Mouse (Mus musculus) kidney, adult 8-10 months (tissue): ENCODE measurements around the gene Pdlim3.

Experiments
- DNase-seq, 2 experiments: peaks; one replicate each; pipeline ENCODE4 v3.0.0; 2022

Gene Pdlim3

DNA sequence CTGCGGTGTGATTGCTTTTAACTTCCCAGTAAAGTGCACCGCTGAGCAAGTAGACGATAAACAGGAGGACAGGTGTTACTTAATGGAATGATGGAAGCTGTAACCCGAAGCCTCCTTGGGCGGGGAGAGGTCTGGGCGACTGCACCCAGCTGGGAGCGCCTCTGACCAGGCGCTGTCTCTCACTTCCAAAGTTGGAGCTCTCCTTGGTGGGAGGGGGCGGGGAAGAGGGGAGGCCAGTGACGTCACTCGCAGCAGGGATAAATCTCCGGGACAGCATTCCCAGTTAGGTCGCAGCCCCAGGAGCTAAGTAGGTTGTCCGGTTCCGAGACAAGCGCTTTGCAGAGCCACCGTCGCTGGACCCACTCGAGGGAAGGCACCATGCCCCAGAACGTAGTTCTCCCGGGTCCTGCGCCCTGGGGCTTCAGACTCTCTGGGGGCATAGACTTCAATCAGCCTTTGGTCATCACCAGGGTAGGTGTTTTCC is at the start of gene Pdlim3:
Gene Pdlim3 (plus strand): TSS at position 260 of the 484 bp plus-strand sequence.
- DNase-seq: peak in 1 of 2 experiments; percentile 11

DNA sequence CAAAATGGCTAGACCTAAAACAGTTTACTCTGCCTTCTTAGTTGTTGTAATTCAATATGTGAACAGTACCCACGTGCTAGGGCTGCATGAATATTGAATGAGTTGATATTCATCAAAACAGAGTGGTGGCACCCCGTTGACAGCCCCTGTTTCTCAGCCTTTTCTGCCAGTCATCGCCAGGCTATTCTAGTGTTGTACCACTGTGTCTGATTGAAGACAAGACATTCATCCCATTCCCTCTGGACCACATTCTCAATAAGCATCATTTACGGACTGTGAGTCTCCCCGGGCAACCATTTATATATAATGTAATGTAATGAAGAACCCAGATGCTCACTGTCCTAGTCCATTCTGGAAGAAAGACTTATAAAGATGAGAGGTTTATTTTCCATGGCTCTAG is 42.0 kb upstream of the Pdlim3 start:
- DNase-seq: no peak

DNA sequence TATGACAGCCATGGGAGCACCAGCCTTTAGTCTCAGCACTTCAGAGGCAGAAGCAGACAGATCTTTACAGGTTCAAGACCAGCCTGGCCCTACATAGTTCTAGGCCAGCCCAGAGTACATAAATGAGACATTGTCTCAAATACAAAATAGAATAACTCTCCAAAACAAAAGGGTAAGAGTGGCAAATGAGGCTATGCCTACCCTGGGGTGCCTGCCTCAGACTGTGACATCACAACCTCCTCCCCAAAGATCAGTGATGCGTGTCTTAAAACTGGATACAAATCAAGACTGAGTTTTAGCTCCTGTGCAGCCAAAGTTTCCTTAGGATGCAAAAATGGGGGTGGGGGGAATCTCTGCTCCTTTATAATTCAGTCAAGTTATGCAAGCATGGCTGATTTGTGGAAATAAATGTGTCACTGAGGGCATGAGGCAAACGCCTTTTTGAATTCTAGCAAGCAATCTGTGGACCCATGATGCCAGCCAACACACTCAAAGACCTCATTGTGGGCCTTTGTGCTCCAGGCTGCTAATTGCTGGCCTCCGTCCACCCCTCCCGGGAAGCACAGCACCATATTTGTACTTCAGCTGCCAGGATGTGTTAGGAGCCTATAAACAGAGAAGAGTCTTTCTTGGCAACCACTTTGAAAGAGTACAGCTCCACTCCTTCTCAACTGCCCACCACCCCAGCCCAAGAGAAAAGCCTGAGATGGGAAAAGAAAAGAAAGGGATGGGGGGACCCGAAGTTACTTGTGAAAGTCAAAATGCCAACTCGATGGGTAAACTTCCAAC is 41.0 kb upstream of the Pdlim3 start:
- DNase-seq: no peak

DNA sequence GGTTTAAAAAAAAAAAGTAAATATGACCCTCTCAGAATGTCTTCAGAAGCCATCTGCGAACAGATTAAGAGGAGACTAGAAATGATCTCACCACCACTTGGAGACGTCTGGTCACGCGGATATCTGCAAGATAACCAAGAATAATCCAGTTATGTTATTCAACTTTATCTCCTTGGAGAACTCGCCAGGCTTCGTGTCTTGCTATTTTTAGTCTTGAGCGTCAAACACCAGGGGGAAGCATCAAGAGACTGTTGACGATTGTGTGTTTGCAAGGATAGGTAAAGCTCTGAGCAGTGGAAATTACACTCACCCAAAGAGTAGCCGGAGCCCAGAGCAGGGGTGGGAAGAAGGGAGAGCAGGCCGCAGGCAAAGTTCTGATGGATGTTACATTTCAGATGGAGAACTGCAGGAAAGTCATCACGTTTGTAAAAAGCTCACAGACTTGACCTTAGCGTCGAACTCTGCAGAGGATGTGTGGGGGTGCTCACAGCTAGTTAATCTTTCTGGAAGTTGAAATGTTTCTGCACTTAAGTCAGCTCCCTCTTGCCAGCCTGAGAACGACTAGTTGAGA is 40.3 kb upstream of the Pdlim3 start:
- peak in 1 of 2 experiments; percentile 1 for DNase-seq

DNA sequence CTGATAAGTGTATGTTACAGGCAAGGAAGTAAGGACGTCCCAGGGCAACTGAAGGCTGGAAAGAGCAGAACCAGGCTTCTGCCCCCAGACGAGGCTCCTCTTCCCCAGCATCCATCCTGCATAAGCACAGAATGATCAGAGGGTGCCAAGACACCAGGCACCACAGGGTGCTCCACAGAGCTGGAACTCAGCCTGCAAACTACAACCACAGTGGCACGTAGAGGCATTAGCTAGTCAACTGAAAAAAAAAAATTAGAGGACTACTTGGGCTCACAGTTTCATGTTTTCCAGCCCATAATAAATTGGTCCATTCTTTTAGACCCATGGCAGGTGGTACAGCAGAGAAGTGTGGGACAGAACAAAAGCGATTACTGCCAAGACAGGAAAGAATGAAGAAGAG is 39.4 kb upstream of the Pdlim3 start:
- DNase-seq: no peak

DNA sequence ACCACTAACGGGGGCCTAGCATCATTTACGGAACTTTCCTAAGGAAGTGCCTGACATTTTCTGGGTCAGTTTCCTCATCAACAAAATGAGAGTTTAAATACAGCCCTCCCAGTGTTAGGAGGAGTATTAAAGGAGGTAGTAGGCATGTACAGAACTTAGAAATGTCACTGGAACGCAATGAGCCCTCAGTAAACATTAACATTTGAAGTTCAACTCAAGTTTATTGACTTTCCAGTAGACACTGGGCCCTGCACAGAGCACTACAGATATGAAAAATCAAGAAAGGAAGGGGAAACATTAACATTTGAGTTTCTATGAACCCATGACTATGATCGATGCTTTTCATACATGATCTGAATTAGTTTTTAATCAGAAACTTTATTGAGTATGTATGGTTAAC is 30.1 kb upstream of the Pdlim3 start:
- no peak for DNase-seq

DNA sequence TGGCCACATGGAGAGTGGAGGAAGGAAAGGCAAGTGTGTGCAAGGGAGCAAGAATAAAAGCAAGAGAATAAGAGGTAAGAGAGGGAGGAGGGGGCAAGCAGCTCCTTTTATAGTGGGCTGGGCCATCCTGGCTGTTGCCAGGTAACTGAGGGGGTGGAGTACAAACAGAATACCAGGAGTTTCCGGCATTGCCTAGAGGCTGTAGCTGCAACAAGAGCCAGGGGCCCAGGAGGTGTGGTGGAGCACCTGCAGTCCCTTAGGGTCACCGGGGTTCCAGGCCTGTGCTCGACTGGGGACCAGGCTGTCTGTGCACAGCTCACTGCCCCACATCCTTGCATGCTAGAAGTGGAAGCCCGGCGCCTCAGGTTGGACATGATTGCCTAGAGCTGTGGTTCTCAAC is 27.5 kb upstream of the Pdlim3 start:
- DNase-seq: no peak

DNA sequence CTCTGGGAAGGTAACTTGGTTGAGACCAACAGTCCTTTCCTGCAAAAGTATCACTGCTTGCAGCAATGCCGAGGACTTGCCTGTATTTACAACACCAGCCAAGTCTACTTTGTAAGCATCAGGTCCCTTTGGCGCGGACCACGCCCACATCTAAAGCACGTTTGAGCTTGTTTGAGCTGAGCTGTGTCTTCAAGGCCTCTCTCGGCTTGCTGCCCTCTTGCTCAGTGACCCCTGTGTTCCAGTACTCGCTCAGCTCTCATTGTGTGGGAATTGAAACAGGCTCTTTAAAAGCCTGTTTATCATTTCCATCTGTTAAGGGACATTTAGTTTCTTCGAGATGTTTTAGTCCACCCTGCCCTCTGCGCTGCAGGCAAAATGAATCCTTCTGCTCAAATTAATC is 26.9 kb upstream of the Pdlim3 start:
- DNase-seq: peak; percentile 6 to 15

DNA sequence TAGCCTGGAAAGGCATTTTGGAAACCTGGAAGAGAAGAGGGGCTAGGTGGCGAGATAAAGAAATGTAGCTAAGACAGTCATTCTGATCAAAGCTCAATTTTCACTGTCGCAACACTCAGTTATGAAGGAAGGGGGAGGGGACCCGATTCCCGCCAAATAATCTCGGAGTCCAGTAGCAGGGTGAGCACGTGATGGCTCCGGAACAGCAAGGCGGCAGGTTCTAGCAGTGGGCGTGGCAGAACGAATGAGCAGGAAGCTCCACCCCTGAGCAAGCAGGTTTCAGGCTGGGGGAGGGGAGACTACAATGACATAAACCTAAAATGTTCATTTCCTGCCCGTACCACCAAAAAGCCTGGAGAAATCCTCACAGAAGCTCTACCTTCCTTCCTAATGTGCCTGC is 13.7 kb upstream of the Pdlim3 start:
- DNase-seq: peak in 1 of 2 experiments; percentile 4

DNA sequence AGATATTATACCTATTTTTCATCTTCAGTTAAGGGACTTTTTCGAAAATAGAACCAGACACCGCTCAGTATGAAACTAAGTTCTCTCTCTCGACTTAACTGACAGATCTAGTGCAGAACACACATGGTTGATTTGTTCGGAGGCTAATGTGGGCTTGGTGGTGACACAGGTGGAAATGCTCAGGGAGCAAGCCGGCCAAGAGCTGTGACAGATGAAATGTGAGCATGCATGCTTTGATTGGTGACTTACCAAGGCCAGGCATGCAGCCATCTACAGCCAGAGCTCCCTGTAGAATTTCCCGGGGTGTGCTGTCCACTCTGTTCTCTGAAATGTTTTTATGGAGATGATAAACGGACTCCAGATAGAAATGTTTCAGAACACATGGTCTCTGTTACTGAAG is 13.2 kb upstream of the Pdlim3 start:
- DNase-seq: no peak

DNA sequence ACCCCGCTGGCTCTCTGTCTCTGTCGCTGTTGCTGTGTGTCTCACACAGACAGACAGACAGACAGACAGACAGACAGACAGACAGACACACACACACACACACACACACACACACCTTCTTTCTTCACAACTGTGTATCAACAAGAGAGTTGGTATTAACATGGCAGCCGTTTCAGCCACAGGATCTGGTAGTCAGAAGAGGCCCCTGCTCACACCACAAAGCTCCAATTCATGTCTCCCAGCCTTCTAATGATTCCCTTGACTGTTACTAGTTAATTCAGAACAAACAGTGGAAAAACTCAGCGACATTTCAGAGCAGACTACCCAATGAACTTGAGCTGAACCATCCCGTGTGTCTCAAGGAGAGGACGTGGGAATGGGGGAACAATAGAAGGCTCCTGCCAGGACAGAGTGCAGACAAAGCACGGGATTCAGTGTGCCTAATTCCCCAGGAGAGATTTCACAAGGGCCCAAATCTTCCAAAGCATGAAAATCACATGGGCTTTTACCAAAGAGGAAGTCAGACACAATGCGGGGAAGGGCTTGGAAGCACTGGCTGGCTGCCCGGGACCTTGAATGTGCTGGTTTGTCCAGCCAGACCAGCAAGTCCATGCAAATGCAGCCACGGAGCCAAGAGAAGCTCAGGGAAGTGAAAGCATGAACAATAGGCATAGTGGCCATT is 10.2 kb upstream of the Pdlim3 start:
- DNase-seq: peak; percentile 82

DNA sequence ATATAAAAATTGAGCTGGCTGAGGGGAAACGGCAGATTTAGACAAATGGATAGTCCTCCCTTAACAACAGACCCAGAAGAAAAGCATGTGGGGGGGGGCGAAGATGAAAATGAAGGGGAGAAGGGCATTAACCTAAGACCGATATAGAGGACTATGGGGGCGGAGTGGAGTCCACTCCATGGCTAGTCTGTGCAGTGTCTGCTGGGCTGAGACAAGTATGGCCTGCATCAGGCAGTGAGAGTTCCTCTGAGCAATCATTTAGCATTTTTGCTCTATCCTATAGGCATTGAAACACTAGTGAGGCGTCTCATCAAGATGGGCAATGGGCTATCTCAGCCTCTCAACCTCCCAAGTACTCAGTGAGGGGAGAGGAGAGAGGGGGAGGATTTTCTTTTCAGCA is 8.9 kb upstream of the Pdlim3 start:
- no peak for DNase-seq

DNA sequence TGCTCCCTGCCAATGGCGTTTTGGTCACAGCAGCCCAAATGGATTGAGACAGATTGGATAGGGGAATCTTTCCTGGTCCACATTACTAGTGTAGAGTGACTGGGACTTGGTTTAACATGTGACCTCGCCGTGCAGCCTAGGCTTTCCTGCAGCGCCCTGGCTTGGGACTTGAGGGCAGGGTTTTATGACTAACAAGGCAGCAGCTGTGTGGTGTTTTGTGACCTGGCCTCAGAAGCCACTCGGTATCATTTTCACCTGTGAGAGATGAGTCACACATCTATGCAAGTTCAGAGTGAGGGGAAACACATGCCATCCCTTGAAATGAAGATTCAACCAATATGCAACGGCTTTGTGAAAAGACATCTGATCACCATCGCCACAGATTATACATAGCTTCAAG is 7.6 kb upstream of the Pdlim3 start:
- DNase-seq: no peak

DNA sequence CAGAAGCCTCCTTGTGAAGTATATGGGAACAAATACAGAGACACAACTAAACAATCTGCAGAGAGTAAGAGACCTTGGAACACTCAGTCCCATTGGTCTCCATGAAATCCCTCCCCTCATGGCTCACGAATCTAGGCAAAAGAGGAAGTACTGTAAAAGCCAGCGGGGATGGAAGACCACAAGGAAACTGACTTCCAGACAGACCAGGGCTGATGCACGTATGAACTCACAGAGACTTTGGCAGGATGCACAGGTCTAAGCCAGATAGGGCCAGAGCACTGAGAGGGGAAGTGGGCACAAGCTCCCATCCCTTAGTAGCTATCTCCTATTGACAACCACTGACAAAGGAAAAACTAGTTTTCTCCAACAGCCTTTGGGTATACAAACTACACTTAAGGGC is 4.8 kb upstream of the Pdlim3 start:
- no peak for DNase-seq

DNA sequence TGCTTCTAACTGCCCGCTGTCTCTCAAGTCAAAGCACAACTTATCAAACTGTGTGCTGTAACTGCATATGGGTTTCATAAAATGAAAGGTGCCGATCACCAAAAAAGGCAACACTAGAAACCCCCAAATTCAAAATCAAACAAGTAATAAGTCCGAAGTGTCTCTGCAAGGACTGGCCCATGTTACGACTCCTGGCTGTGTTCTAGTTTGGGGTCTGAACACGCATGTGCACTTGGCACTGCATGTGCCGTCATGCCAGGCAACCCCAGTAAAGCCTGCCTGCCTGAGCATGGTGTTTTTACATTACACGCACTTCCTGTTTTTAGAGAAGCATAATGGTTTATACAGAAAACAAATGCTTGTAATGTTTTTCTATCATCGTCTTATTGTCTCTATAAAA is 3.5 kb upstream of the Pdlim3 start:
- DNase-seq: no peak

DNA sequence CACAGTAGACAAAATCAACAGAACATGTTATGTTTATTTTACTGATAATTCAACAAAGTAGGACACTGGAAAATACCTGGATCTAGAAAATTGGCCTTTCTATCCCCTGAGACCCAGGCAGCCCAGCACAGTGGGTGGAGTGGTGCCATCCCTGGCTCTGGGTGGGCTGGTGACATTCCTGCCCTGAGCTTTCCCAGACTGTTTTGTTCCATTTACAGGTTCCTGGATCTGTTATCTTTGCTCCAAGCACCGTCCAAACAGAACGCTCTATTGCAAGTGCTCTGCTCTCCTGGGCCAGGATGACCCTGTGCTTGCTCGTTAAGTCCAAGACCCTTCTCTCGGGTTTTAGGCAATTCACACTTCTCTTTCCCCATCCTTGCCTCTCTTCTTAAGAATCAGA is 1.5 kb upstream of the Pdlim3 start:
- DNase-seq: no peak

DNA sequence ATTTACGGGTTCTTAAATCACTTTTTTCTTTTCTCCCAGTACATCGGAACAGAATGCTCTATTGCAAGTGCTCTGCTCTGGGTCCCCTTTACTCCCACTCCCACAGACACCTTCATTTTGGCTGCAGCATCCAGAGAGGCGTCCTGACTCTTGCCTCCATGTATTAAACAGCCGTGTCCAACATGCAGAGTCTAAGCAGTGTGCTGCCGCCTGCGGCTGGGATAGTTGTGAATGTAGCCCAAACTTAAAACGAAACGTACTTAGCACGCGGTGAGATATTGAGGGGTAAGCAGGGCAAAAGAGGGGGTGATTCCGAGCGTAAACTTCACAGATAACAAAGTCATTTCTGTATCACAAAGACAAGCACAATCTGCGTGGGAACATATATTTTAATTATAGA is 709 bp upstream of the Pdlim3 start:
- peak in 1 of 2 experiments; percentile 7 for DNase-seq

DNA sequence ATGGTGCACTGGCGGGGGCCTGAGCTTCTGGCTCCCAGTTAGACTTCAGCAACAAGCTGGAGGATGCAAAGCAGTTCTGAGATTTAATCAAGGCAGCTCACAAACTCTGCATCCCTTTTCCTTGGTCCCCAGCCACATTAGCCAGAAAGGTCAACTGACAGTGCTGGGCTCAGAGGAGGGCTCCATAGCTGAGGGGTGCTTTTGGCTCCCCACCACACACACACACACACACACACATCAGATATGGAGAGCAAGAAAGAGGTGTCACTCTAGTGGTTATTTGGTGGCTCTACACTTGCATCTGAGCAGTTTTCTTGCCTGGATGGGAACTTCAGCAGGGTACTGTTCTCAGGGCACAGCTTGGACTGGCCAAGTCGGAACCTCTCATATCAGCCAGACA is 514 bp downstream of the Pdlim3 start:
- no peak for DNase-seq

DNA sequence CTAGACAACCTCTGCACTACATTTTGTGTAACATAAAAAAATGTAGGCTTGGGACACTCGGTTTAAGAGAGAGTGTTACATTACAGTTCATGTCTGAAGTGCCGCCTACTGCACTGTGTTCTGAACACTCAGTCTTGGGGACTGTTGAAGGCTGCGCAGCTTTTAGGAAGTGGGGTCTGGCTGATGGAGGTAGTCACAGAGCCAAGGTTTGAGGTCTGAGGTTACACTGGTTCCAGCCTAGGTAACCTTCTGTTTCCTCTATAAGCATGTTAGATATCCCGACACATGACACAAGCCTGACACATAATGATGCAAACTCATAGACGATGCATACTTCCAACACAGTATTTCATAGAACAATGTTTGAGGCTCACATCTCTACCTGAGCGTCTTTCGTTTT is 4.5 kb downstream of the Pdlim3 start:
- DNase-seq: no peak

DNA sequence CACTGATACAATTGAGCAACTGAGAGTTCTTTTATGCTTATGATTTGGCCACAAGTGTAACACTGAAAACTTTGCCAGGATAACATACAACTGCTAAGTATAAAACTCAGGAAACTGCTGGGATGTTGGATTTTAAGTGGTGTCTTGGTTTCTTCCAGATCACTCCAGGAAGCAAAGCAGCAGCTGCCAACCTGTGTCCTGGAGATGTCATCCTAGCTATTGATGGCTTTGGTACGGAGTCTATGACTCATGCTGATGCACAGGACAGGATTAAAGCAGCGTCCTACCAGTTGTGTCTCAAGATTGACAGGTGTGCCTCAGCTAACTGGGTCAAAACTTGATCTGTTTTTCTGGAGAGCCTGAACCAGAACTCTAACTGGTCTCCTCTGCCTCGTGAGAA is 11.3 kb downstream of the Pdlim3 start:
- no peak for DNase-seq

DNA sequence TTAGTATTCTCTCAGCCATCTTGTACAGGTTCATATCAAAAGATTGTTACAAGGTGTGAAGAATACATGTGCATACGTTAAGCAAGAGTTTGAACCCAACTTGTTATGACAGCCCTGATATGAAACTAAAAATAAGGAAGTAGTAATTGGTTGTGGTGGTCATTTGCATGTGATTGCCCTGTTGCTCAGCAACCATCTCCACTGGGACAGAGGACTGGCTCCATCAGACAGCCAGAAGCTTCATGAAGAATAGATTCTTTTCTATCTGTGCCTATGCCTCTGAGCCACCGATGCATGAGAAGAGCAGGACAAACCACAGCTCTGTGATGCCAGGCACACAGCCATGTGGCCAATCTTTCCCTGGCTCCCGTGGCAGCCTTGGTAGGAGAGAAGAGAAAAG is 14.5 kb downstream of the Pdlim3 start:
- DNase-seq: no peak

DNA sequence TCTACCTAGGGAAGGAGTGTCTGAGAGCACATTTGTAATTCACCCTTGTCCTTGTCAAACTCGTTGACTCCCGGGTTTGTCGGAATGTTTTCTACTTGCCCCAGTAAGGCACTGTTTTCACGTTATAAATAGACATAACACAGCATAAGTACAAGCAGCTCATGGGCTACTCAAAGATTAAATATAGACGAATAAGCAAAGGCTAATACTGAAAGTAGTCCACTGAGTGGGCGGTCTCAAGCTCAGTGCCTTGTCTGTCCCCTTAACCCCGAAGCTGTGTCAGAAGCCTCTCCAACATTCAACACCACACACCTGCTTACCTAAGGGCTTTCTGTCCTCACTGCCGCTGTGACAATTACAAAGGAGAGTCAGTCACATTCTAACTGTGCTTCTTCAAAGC is 16.4 kb downstream of the Pdlim3 start:
- no peak for DNase-seq

DNA sequence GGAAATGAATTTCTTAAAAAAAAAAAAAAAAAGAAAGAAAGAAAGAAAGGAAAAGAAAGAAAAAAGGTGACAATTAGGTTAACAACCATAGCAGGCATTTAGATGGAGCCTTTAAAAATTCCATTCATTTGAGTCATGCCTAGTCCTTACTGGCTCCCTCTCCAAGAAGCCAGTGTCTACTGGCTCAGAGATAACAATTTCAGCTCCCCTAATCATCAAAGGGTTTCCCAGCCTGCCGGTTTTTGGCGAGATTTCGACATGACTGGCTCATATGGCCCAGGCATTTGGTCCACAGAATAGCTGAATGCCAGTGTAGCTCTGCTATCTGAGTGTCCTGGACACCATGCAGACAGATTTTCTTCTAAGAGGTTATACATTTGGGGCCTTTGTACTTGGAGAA is 18.4 kb downstream of the Pdlim3 start:
- DNase-seq: no peak

DNA sequence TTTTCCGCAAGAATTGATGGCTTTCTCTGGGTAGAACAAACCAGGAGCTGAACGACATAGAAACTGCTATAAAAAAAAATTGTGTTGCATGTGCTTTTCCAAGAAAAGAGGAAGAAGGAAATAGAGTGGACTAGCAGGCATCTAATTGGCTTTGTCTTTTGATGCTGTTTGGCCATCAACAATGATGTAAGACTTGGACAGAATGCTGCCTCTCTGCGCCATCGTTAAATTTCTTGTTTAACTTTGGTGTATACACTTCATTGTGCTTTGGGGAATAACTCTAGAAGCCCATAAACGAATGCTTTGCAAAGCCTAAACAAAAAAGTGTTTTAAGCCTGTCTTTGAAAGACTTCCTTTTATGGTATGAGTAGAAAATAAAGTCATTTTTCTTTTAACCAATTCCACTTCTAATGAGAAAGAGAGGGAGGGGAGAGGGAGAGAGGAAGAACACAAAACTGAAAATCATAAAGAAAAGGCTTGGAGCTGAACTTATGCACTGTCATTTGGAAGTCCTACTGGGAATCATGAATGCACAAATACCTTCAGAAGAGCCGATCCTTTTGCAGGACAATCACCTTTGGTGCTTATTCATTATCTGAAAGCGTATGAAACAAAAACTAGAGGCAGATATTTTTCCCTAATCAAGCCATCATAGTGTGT is 20.5 kb downstream of the Pdlim3 start:
- no peak for DNase-seq
